Mouse (Mus musculus): ENCODE measurements around the gene Syt7.

- TF ChIP-seq CTCF (IDR thresholded peaks at IDR 0.05; ENCODE audit: borderline replicate concordance, extremely low read depth, insufficient read depth, insufficient read length) (no peak), POLR2A (IDR thresholded peaks at IDR 0.05; ENCODE audit: borderline replicate concordance, extremely low read depth, insufficient read depth, insufficient read length, poor library complexity, severe bottlenecking) (no peak)
Observed at GRCm38 (mm10) chr19:10417436-10417835, 28.5 kb downstream of the Syt7 start.

All from brain, embryonic 14.5 days (tissue).